Mouse (Mus musculus) stomach, postnatal 0 days (tissue): ENCODE results near the gene Hpgd. TPM values are rescaled to one million over a fixed set of nuclear protein-coding genes. Genes with fewer than 3 reads are reported as not detected.

Experiments
- ATAC-seq: fragments of 200-750 bp; cut with Nextera tagmentation; 2 replicates; pipeline ENCODE4 v1.8.0; 2017; ENCODE audit not compliant: low FRiP score, low TSS enrichment
- DNase-seq: peaks from one replicate; pipeline ENCODE4 v3.0.0-alpha.2; 2016; ENCODE audit warnings: low spot score
- H3K27ac ChIP-seq: fragments of 300-500 bp; sonication (generic); replicated peaks from 2 replicates; pipeline ENCODE4 v1.5.1; 2014; ENCODE audit warnings: mild to moderate bottlenecking, control low read depth
- H3K27me3 ChIP-seq: fragments of 300-500 bp; sonication (generic); 2 replicates; pipeline ENCODE4 v1.6.1; 2014; ENCODE audit warnings: low read length; ENCODE audit not compliant: control insufficient read depth, insufficient read depth
- H3K36me3 ChIP-seq: fragments of 300-500 bp; sonication (generic); 2 replicates; pipeline ENCODE4 v1.6.1; 2014; ENCODE audit warnings: low read length, mixed read lengths; ENCODE audit not compliant: control insufficient read depth, insufficient read depth
- H3K4me1 ChIP-seq: fragments of 300-500 bp; sonication (generic); replicated peaks from 2 replicates; pipeline ENCODE4 v1.6.1; 2014; ENCODE audit warnings: antibody characterized with exemption; ENCODE audit not compliant: control insufficient read depth, insufficient read depth
- H3K4me2 ChIP-seq: fragments of 300-500 bp; sonication (generic); replicated peaks from 2 replicates; pipeline ENCODE4 v1.6.1; 2014; ENCODE audit warnings: low read depth, mild to moderate bottlenecking, control low read depth, moderate library complexity
- H3K4me3 ChIP-seq: fragments of 300-500 bp; sonication (generic); 2 replicates; pipeline ENCODE4 v1.5.1; 2014; ENCODE audit warnings: low read depth, low read length, control low read depth
- H3K9ac ChIP-seq: fragments of 300-500 bp; sonication (generic); 2 replicates; pipeline ENCODE4 v1.6.1; 2014; ENCODE audit warnings: mild to moderate bottlenecking, low read length, control low read depth, mixed read lengths
- H3K9me3 ChIP-seq: fragments of 300-500 bp; sonication (generic); 2 replicates; pipeline ENCODE4 v1.6.1; 2016; ENCODE audit warnings: low read length; ENCODE audit not compliant: control insufficient read depth
- CTCF ChIP-seq: IDR thresholded peaks from 2 replicates; pipeline ENCODE4 v1.5.1; 2016; ENCODE audit warnings: antibody characterized with exemption, low read depth, mild to moderate bottlenecking, moderate library complexity
- EP300 ChIP-seq: optimal IDR thresholded peaks from 2 replicates; pipeline ENCODE3; 2016; ENCODE audit warnings: antibody characterized with exemption
- WGBS: fragments of 180-500 bp; shearing (Covaris S2); extraction: QIAGEN DNeasy Blood & Tissue Kit; methylation state at CpG from one replicate; pipeline ENCODE4 v1.1.7; 2014; 5-methylcytosine and 5-hydroxymethylcytosine counted together
- polyA plus RNA-seq: library from polyadenylated mRNA; unstranded; fragments of >200 nt; fragmentation: Nextera tagmentation; extraction: Ambion mirVana; gene quantifications from 2 replicates; pipeline ENCODE4 v1.2.1, GENCODE M21; 2015

The Hpgd gene
- polyA plus RNA-seq, 1 experiment from 2014 or later = 158 TPM

GRCm38 (mm10) chr8:56275316-56275715 lies 19.1 kb upstream of the Hpgd start:
- H3K4me2 ChIP-seq = no peak overlapping the region
- H3K9ac ChIP-seq = no peak overlapping the region
- H3K4me3 ChIP-seq = no peak overlapping the region
- ATAC-seq (no peak), DNase-seq (no peak)
- H3K36me3 ChIP-seq = no peaks in the 10 kb centered on the region
- H3K27ac ChIP-seq = no peak overlapping the region
- no peaks in the 10 kb centered on the region for H3K9me3 ChIP-seq
- no peaks in the 10 kb centered on the region; the same call in 1 of the 2 replicates for H3K4me1 ChIP-seq
- TF ChIP-seq EP300 (no peak), CTCF (no peak)
- no peaks in the 10 kb centered on the region for H3K27me3 ChIP-seq

GRCm38 (mm10) chr8:56277810-56278528 lies 16.4 kb upstream of the Hpgd start:
- Histone ChIP-seq H3K36me3 (no peaks in the 10 kb centered on the region), H3K4me3 (no peak overlapping the region), H3K9ac (no peak overlapping the region), H3K9me3 (no peaks in the 10 kb centered on the region), H3K27me3 (no peaks in the 10 kb centered on the region), H3K4me1 (no peaks in the 10 kb centered on the region; the same call in 1 of the 2 replicates), H3K27ac (0 out of 2 replicates have a peak overlapping the region, but pooled peaks have one; percentile 4), H3K4me2 (no peak overlapping the region)
- DNase-seq (peak; percentile 65), ATAC-seq (peak; percentile 99)
- TF ChIP-seq CTCF (0 out of 2 replicates have a peak, but pooled peaks have one; percentile 14), EP300 (no peak)
- WGBS = 49% methylated on average over 7 of the region's 9 CpGs

- DNase-seq (no peak), ATAC-seq (no peak)
- no peaks in the 10 kb centered on the region; the same call in 1 of the 2 replicates for H3K4me1 ChIP-seq
- TF ChIP-seq CTCF (no peak), EP300 (no peak)
- no peaks in the 10 kb centered on the region for H3K36me3 ChIP-seq
- H3K4me3 ChIP-seq = no peak overlapping the region
- no peak overlapping the region for H3K9ac ChIP-seq
- H3K27me3 ChIP-seq = no peaks in the 10 kb centered on the region
- WGBS = 50% methylated on average over 2 of the region's 2 CpGs
- H3K4me2 ChIP-seq = no peak overlapping the region
- H3K9me3 ChIP-seq = no peaks in the 10 kb centered on the region
- no peak overlapping the region for H3K27ac ChIP-seq
Measured at GRCm38 (mm10) chr8:56278545-56279063, 15.8 kb upstream of the Hpgd start.

- H3K4me2 ChIP-seq = no peak overlapping the region
- H3K4me3 ChIP-seq = no peak overlapping the region
- no peak for ATAC-seq
- no peaks in the 10 kb centered on the region for H3K9me3 ChIP-seq
- TF ChIP-seq EP300 (no peak), CTCF (no peak)
- no peak for DNase-seq
- WGBS = 73% methylated on average over 1 of the region's 1 CpGs
- H3K27ac ChIP-seq = no peak overlapping the region
- no peaks in the 10 kb centered on the region for H3K4me1 ChIP-seq
- no peaks in the 10 kb centered on the region for H3K36me3 ChIP-seq
- no peak overlapping the region for H3K9ac ChIP-seq
- no peaks in the 10 kb centered on the region for H3K27me3 ChIP-seq
Measured at GRCm38 (mm10) chr8:56283936-56284335, 10.4 kb upstream of the Hpgd start.

- no peaks in the 10 kb centered on the region for H3K4me1 ChIP-seq
- 17% methylated on average over 3 of the region's 3 CpGs for WGBS
- H3K36me3 ChIP-seq = no peaks in the 10 kb centered on the region
- no peak overlapping the region for H3K9ac ChIP-seq
- DNase-seq (no peak), ATAC-seq (peak; percentile 70; the same call in 1 of the 2 replicates)
- TF ChIP-seq EP300 (no peak), CTCF (no peak)
- peak overlapping the region; percentile 26 for H3K27ac ChIP-seq
- no peak overlapping the region for H3K4me3 ChIP-seq
- H3K27me3 ChIP-seq = no peaks in the 10 kb centered on the region
- no peaks in the 10 kb centered on the region for H3K9me3 ChIP-seq
- H3K4me2 ChIP-seq = no peak overlapping the region
Measured at GRCm38 (mm10) chr8:56284957-56285356, 9.4 kb upstream of the Hpgd start.

- no peaks in the 10 kb centered on the region for H3K27me3 ChIP-seq
- H3K9ac ChIP-seq = no peak overlapping the region
- H3K27ac ChIP-seq = no peak overlapping the region
- no peak overlapping the region for H3K4me2 ChIP-seq
- H3K4me3 ChIP-seq = no peak overlapping the region
- no peaks in the 10 kb centered on the region for H3K9me3 ChIP-seq
- no peak for ATAC-seq
- 72% methylated on average over 2 of the region's 2 CpGs for WGBS
- TF ChIP-seq EP300 = no peak
- no peaks in the 10 kb centered on the region for H3K4me1 ChIP-seq
- no peaks in the 10 kb centered on the region for H3K36me3 ChIP-seq
- DNase-seq = no peak
Measured at GRCm38 (mm10) chr8:56286717-56287116, 7.7 kb upstream of the Hpgd start.
